Mouse (Mus musculus): ENCODE results near the gene Sfswap. TPM values are rescaled to one million over a fixed set of nuclear protein-coding genes. Genes with fewer than 3 reads are reported as not detected.

Gene Sfswap
- total and polyA plus RNA-seq, 3 experiments, result 83.4 to 216 (median 91.0) TPM

DNA sequence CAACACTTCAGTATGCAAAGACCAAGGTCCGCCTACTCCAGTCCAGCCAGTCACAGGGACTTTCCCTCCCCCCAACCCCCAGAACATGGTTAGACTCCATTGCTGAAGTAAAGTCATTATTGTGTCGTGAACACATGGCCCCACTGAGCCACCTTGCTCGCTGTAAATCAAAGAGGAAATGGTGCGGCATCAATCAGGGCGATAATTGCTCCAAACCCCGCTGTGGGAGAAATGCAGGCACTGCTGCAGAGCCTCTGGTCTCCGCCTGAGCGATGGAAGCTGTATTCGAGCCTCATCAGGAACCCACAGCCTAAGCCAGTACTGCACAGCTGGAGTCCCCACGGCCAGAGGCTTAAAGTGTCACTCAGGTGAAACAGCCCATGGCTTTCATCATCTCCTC, 11.1 kb upstream of the Sfswap start:
- peaks cover 12% of the 10 kb centered on the region for H3K27me3 ChIP-seq (ENCODE audit: insufficient read depth, low read length)
- no peak for DNase-seq (ENCODE audit: low spot score)
- H3K9me3 ChIP-seq (replicated peaks), result no peaks in the 10 kb centered on the region
- no peaks in the 10 kb centered on the region for H3K36me3 ChIP-seq (replicated peaks)
- peaks cover 5% of the 10 kb centered on the region; the same call in 1 of the 2 replicates for H3K4me1 ChIP-seq (ENCODE audit: insufficient read depth, low read depth, low read length)
- TF ChIP-seq TAL1 (conservative IDR thresholded peaks at IDR 0.05; ENCODE audit: low read depth, low read length) (no peak), POLR2AphosphoS5 (IDR thresholded peaks at IDR 0.05; ENCODE audit: insufficient replicate concordance, low read depth, low read length) (no peak), CTCF (IDR thresholded peaks at IDR 0.05; ENCODE audit: low read depth, low read length) (no peak), GATA2 (IDR thresholded peaks at IDR 0.05; ENCODE audit: borderline replicate concordance, low read depth, low read length) (no peak), GATA1 (IDR thresholded peaks at IDR 0.05; ENCODE audit: borderline replicate concordance, low read length) (no peak)
- no peak overlapping the region for H3K4me3 ChIP-seq (ENCODE audit: low read depth, low read length)
- ATAC-seq (ENCODE audit: extremely low read depth, insufficient number of reproducible peaks, low FRiP score, poor library complexity, severe bottlenecking), result no peak

DNA sequence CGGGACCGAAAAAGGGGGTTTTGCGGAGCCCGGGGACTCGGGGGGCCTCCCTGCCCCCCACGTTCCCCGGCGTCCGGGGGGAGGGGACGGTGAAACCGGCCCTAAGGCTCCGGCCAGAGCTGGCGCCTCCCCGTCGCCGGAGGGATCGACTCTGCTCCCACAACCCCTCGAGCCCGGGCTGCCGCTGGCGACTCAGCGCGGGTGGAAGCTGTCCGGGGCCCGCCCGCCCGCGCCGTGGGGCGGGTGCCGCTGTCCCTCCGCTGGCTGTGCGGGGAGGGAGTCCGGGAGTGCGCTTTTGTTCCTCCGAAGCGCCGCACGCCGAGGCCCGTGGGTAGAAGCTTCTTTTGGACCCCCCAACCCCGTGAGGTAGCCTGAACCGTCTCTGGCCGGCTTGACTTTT, 650 bp downstream of the Sfswap start:
- peaks cover 21% of the 10 kb centered on the region for H3K4me1 ChIP-seq (ENCODE audit: insufficient read depth, low read depth, low read length)
- H3K36me3 ChIP-seq (replicated peaks), result peaks cover 41% of the 10 kb centered on the region
- DNase-seq (ENCODE audit: low spot score) (peak; percentile 45), ATAC-seq (ENCODE audit: extremely low read depth, insufficient number of reproducible peaks, low FRiP score, poor library complexity, severe bottlenecking) (no peak)
- peaks cover 3% of the 10 kb centered on the region; the same call in 1 of the 2 replicates for H3K27me3 ChIP-seq (ENCODE audit: insufficient read depth, low read length)
- TF ChIP-seq GATA2 (IDR thresholded peaks at IDR 0.05; ENCODE audit: borderline replicate concordance, low read depth, low read length) (no peak), POLR2AphosphoS5 (IDR thresholded peaks at IDR 0.05; ENCODE audit: insufficient replicate concordance, low read depth, low read length) (no peak), GATA1 (IDR thresholded peaks at IDR 0.05; ENCODE audit: borderline replicate concordance, low read length) (no peak), TAL1 (conservative IDR thresholded peaks at IDR 0.05; ENCODE audit: low read depth, low read length) (no peak)
- H3K9me3 ChIP-seq (replicated peaks), result no peaks in the 10 kb centered on the region
- H3K4me3 ChIP-seq (ENCODE audit: low read depth, low read length), result peak overlapping the region; percentile 94

DNA sequence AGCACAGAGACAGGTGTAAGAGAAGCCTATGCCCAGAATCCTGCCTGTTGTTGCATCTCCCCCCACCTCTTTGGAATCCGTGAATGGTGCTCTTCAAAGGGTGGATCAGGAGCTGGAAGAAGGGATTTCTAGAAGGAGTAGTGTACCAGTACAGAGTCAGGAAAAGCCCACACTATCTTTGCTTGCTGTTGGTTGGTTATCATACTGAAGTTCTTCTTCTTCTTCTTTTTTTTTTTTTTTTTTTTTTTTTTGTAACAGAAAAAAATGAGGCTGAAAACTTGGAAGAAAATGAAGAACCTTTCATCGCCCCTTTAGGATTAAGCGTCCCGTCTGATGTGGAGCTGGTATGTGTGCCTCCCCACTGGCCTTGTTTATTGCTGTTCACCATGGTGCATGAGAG, 5.9 kb downstream of the Sfswap start:
- no peak for TF ChIP-seq POLR2AphosphoS5 (IDR thresholded peaks at IDR 0.05; ENCODE audit: insufficient replicate concordance, low read depth, low read length)
- TF ChIP-seq GATA1 (IDR thresholded peaks at IDR 0.05; ENCODE audit: borderline replicate concordance, low read length), result no peak
- no peak for TF ChIP-seq CTCF (IDR thresholded peaks at IDR 0.05; ENCODE audit: low read depth, low read length)
- TF ChIP-seq TAL1 (conservative IDR thresholded peaks at IDR 0.05; ENCODE audit: low read depth, low read length), result no peak
- no peak for TF ChIP-seq GATA2 (IDR thresholded peaks at IDR 0.05; ENCODE audit: borderline replicate concordance, low read depth, low read length)
- Histone ChIP-seq H3K4me1 (ENCODE audit: insufficient read depth, low read depth, low read length) (peaks cover 17% of the 10 kb centered on the region), H3K4me3 (ENCODE audit: low read depth, low read length) (no peak overlapping the region), H3K27me3 (ENCODE audit: insufficient read depth, low read length) (no peaks in the 10 kb centered on the region), H3K9me3 (replicated peaks) (no peaks in the 10 kb centered on the region), H3K36me3 (replicated peaks) (peaks cover 90% of the 10 kb centered on the region)
- ATAC-seq (ENCODE audit: extremely low read depth, insufficient number of reproducible peaks, low FRiP score, poor library complexity, severe bottlenecking) (no peak), DNase-seq (ENCODE audit: low spot score) (no peak)

DNA sequence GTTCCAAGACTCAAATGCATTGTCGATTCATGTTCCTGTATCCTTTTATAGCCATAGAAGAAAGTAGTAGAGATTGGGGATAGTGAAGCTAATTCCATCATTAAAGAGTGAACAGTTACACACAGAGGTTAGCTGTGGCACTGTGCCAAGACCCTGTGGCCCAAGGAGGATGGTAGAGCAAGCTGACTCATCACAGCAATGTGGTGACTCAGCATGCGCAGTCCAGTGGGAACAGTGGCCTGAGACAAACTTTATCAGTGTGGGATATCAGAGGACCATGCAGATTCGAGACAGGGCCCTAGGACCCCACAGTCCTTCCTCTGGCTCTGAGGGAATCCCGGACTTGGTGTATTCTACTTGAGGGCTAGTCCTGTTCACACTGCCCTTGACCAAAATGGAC, 17.2 kb downstream of the Sfswap start:
- ATAC-seq (ENCODE audit: extremely low read depth, insufficient number of reproducible peaks, low FRiP score, poor library complexity, severe bottlenecking) (peak; percentile 67; the same call in 1 of the 2 replicates), DNase-seq (ENCODE audit: low spot score) (no peak)
- no peak for TF ChIP-seq POLR2AphosphoS5 (IDR thresholded peaks at IDR 0.05; ENCODE audit: insufficient replicate concordance, low read depth, low read length)
- no peak for TF ChIP-seq GATA1 (IDR thresholded peaks at IDR 0.05; ENCODE audit: borderline replicate concordance, low read length)
- TF ChIP-seq TAL1 (conservative IDR thresholded peaks at IDR 0.05; ENCODE audit: low read depth, low read length), result no peak
- TF ChIP-seq CTCF (IDR thresholded peaks at IDR 0.05; ENCODE audit: low read depth, low read length), result no peak
- TF ChIP-seq GATA2 (IDR thresholded peaks at IDR 0.05; ENCODE audit: borderline replicate concordance, low read depth, low read length), result no peak
- Histone ChIP-seq H3K4me1 (ENCODE audit: insufficient read depth, low read depth, low read length) (peaks cover 21% of the 10 kb centered on the region), H3K4me3 (ENCODE audit: low read depth, low read length) (no peak overlapping the region), H3K9me3 (replicated peaks) (no peaks in the 10 kb centered on the region), H3K27me3 (ENCODE audit: insufficient read depth, low read length) (no peaks in the 10 kb centered on the region), H3K36me3 (replicated peaks) (peaks cover 99% of the 10 kb centered on the region)

DNA sequence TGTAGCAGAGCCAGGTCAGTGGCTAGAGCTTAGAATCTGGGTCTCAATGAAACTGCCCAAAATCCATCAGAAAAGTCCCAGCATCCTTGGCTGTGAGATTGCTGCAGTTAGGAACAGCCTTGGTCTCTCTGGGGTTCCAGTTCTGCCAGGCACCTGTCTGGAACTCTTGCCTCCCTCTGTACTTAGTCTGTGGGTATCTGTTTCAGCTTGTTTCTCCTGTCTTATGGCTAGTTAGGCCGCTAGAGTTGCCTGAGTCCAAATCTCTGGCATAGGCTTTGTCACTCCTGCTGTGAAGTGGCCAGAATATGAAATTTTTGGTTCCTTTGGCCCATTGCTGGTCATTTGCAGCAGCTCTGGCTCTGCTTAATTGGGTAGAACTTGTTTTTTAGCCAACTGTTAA, 17.8 kb downstream of the Sfswap start:
- Histone ChIP-seq H3K9me3 (replicated peaks) (no peaks in the 10 kb centered on the region), H3K4me3 (ENCODE audit: low read depth, low read length) (no peak overlapping the region), H3K36me3 (replicated peaks) (peaks cover 99% of the 10 kb centered on the region), H3K4me1 (ENCODE audit: insufficient read depth, low read depth, low read length) (peaks cover 24% of the 10 kb centered on the region), H3K27me3 (ENCODE audit: insufficient read depth, low read length) (no peaks in the 10 kb centered on the region)
- ATAC-seq (ENCODE audit: extremely low read depth, insufficient number of reproducible peaks, low FRiP score, poor library complexity, severe bottlenecking), result no peak
- no peak for DNase-seq (ENCODE audit: low spot score)
- TF ChIP-seq CTCF (IDR thresholded peaks at IDR 0.05; ENCODE audit: low read depth, low read length), result no peak
- TF ChIP-seq TAL1 (conservative IDR thresholded peaks at IDR 0.05; ENCODE audit: low read depth, low read length), result no peak
- TF ChIP-seq GATA2 (IDR thresholded peaks at IDR 0.05; ENCODE audit: borderline replicate concordance, low read depth, low read length), result no peak
- no peak for TF ChIP-seq POLR2AphosphoS5 (IDR thresholded peaks at IDR 0.05; ENCODE audit: insufficient replicate concordance, low read depth, low read length)
- no peak for TF ChIP-seq GATA1 (IDR thresholded peaks at IDR 0.05; ENCODE audit: borderline replicate concordance, low read length)

DNA sequence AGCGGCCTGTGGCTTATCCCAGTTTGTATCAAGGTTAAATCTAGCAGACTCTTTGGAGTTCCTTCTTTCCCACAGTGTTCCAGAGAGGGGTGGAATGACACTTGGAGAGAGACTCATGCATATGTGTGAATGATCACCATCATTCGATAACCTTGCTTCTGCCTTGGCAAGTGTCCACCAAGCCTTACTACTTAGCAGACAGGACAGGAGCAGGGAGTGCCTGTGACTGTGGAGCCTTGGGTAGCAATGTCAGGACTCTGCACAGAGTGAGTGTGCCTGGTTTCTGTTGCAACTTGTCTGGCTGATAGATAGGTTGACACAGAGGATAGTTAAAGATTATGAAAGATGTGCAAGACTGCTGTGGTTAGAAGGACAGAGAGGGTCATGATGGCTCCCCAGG, 18.6 kb downstream of the Sfswap start:
- Histone ChIP-seq H3K36me3 (replicated peaks) (peaks cover 99% of the 10 kb centered on the region), H3K27me3 (ENCODE audit: insufficient read depth, low read length) (no peaks in the 10 kb centered on the region), H3K4me3 (ENCODE audit: low read depth, low read length) (no peak overlapping the region), H3K9me3 (replicated peaks) (no peaks in the 10 kb centered on the region), H3K4me1 (ENCODE audit: insufficient read depth, low read depth, low read length) (peaks cover 27% of the 10 kb centered on the region)
- ATAC-seq (ENCODE audit: extremely low read depth, insufficient number of reproducible peaks, low FRiP score, poor library complexity, severe bottlenecking), result no peak
- TF ChIP-seq TAL1 (conservative IDR thresholded peaks at IDR 0.05; ENCODE audit: low read depth, low read length) (no peak), GATA2 (IDR thresholded peaks at IDR 0.05; ENCODE audit: borderline replicate concordance, low read depth, low read length) (no peak), GATA1 (IDR thresholded peaks at IDR 0.05; ENCODE audit: borderline replicate concordance, low read length) (no peak), CTCF (IDR thresholded peaks at IDR 0.05; ENCODE audit: low read depth, low read length) (no peak), POLR2AphosphoS5 (IDR thresholded peaks at IDR 0.05; ENCODE audit: insufficient replicate concordance, low read depth, low read length) (no peak)
- DNase-seq (ENCODE audit: low spot score), result no peak
